Mouse (Mus musculus) liver, adult 2 months (tissue): Measurements from ENCODE around the gene Brsk2.

Experiments
- CTCF ChIP-seq: fragments of 200-500 bp; IDR thresholded peaks from 2 replicates; pipeline ENCODE4 v1.5.1; 2011; ENCODE audit warnings: low read depth, low read length, control low read depth
- POLR2A ChIP-seq: fragments of 200-500 bp; IDR thresholded peaks from 2 replicates; pipeline ENCODE4 v1.6.1; 2011; ENCODE audit warnings: low read length, control low read depth; ENCODE audit not compliant: insufficient read depth; ENCODE audit errors: extremely low read depth

- TF ChIP-seq CTCF (no peak), POLR2A (no peak)
These were observed 95.8 kb downstream of the Brsk2 start for GRCm38 (mm10) chr7:142045344-142045743.
